Mouse (Mus musculus) cerebellum, adult 2 months (tissue): Measurements from ENCODE around the gene Ssr2. TPM values are rescaled to one million over a fixed set of nuclear protein-coding genes. Genes with fewer than 3 reads are reported as not detected.

Experiments
- DNase-seq, 2 experiments: peaks; one replicate each; pipeline ENCODE4 v3.0.0; 2021
- H3K27ac ChIP-seq: fragments of 200-500 bp; 2 replicates; pipeline ENCODE4 v1.5.1; 2012; ENCODE audit warnings: low read length, control low read depth, inconsistent platforms; ENCODE audit not compliant: insufficient read depth
- H3K27me3 ChIP-seq: fragments of 200-500 bp; 2 replicates; pipeline ENCODE4 v1.6.1; 2012; ENCODE audit warnings: inconsistent platforms, mild to moderate bottlenecking, low read length, moderate library complexity; ENCODE audit not compliant: control insufficient read depth, insufficient read depth
- H3K4me1 ChIP-seq: fragments of 200-500 bp; 2 replicates; pipeline ENCODE4 v1.6.1; 2011; ENCODE audit warnings: low read length; ENCODE audit not compliant: control insufficient read depth, insufficient read depth
- H3K4me3 ChIP-seq: fragments of 200-500 bp; replicated peaks from 2 replicates; pipeline ENCODE3; 2011; ENCODE audit warnings: mild to moderate bottlenecking, low read depth, low read length, control low read depth; ENCODE audit not compliant: insufficient read depth
- CTCF ChIP-seq: fragments of 200-500 bp; IDR thresholded peaks from 2 replicates; pipeline ENCODE4 v1.5.1; 2011; ENCODE audit warnings: low read depth, mild to moderate bottlenecking, control low read depth, low read length, moderate library complexity, borderline replicate concordance; ENCODE audit not compliant: insufficient read depth
- POLR2A ChIP-seq: fragments of 200-500 bp; IDR thresholded peaks from 2 replicates; pipeline ENCODE4 v1.6.1; 2011; ENCODE audit warnings: low read length, control low read depth, borderline replicate concordance; ENCODE audit not compliant: insufficient read depth
- WGBS: fragments of 180-500 bp; shearing (Covaris S2); methylation state at CpG from one replicate; pipeline ENCODE4 v1.1.7; 2018; 5-methylcytosine and 5-hydroxymethylcytosine counted together
- polyA plus RNA-seq: library from polyadenylated mRNA; depleted of rRNA; stranded (reverse); fragments of >200 nt; gene quantifications from 2 replicates; pipeline ENCODE4 v1.2.3, GENCODE M21; 2012

Ssr2 gene
- polyA plus RNA-seq, 1 experiment, result 141 TPM

DNA sequence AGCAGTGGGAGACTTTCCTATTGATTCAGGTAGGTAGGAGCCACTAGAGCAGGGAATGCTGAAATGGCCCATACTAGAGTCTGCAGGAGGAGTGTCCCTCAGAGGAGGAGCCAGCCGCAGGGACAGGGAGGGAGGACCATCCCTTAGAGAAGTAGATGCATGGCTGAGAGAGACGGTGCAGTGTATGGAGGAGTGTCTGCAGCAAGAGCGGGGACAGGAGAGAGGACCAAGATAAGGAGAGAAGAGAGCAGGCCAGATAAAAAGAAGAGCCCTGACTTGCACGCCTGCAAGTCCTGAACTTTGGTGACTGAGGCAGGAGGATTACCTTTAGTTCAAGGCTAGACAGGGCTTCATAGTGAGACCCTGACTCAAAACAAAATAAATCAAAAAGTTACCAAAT, 51.4 kb downstream of the Ssr2 start:
- WGBS, result 52% methylated on average over 4 of the region's 4 CpGs
- no peaks in the 10 kb centered on the region for H3K27me3 ChIP-seq
- peaks cover 59% of the 10 kb centered on the region for H3K4me1 ChIP-seq
- no peak for TF ChIP-seq CTCF
- TF ChIP-seq POLR2A, result no peak
- no peak overlapping the region for H3K4me3 ChIP-seq
- no peak overlapping the region; the same call in 1 of the 2 replicates for H3K27ac ChIP-seq
- no peak for DNase-seq

DNA sequence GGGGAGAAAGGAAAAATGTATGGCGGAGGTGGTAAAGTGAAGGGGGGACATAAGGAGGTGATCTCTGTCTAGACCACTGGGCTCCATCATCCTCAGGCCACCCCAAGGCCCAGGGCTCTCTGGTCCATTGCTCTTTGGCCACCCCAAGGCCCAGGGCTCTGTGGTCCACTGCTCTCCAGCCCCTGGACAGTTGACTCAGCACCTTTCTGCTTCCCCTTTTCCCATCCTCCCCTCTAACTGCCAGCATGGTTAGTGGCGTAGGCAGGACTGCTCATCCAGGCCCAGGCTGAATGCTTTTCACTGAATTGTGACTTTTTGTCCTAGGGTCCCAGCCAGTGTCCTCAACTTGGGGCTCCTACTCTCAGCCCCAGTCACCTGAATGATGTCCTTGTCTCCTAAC, 51.9 kb downstream of the Ssr2 start:
- WGBS, result 61% methylated on average over 2 of the region's 2 CpGs
- DNase-seq, result no peak
- peaks cover 59% of the 10 kb centered on the region for H3K4me1 ChIP-seq
- H3K27ac ChIP-seq, result no peak overlapping the region
- H3K27me3 ChIP-seq, result no peaks in the 10 kb centered on the region
- TF ChIP-seq CTCF, result no peak
- TF ChIP-seq POLR2A, result no peak
- no peak overlapping the region for H3K4me3 ChIP-seq

GRCm38 (mm10) chr3:88628766-88629165, 53.1 kb downstream of the Ssr2 start:
- TF ChIP-seq CTCF (no peak), POLR2A (no peak)
- 59% methylated on average over 4 of the region's 4 CpGs for WGBS
- Histone ChIP-seq H3K27me3 (no peaks in the 10 kb centered on the region), H3K4me3 (no peak overlapping the region), H3K4me1 (peaks cover 59% of the 10 kb centered on the region), H3K27ac (peak overlapping the region; percentile 64)
- no peak for DNase-seq

GRCm38 (mm10) chr3:88629244-88629643, 53.6 kb downstream of the Ssr2 start:
- DNase-seq, result no peak
- whole genome bisulfite sequencing, result 34% methylated on average over 13 of the region's 13 CpGs
- Histone ChIP-seq H3K4me3 (no peak overlapping the region), H3K4me1 (peaks cover 54% of the 10 kb centered on the region), H3K27ac (peak overlapping the region; percentile 64), H3K27me3 (no peaks in the 10 kb centered on the region)
- TF ChIP-seq POLR2A (no peak), CTCF (no peak)

- WGBS, result 30% methylated on average over 9 of the region's 9 CpGs
- DNase-seq, result no peak
- TF ChIP-seq POLR2A (no peak), CTCF (no peak)
- Histone ChIP-seq H3K4me1 (peaks cover 51% of the 10 kb centered on the region), H3K27me3 (no peaks in the 10 kb centered on the region), H3K27ac (no peak overlapping the region), H3K4me3 (no peak overlapping the region)
These were observed 54.3 kb downstream of the Ssr2 start for GRCm38 (mm10) chr3:88630018-88630417.

GRCm38 (mm10) chr3:88630849-88631341, 55.2 kb downstream of the Ssr2 start:
- H3K4me1 ChIP-seq, result peaks cover 42% of the 10 kb centered on the region
- H3K4me3 ChIP-seq, result no peak overlapping the region
- DNase-seq, result no peak
- TF ChIP-seq POLR2A (no peak), CTCF (no peak)
- no peaks in the 10 kb centered on the region for H3K27me3 ChIP-seq
- whole genome bisulfite sequencing, result 12% methylated on average over 6 of the region's 6 CpGs
- H3K27ac ChIP-seq, result no peak overlapping the region

DNA sequence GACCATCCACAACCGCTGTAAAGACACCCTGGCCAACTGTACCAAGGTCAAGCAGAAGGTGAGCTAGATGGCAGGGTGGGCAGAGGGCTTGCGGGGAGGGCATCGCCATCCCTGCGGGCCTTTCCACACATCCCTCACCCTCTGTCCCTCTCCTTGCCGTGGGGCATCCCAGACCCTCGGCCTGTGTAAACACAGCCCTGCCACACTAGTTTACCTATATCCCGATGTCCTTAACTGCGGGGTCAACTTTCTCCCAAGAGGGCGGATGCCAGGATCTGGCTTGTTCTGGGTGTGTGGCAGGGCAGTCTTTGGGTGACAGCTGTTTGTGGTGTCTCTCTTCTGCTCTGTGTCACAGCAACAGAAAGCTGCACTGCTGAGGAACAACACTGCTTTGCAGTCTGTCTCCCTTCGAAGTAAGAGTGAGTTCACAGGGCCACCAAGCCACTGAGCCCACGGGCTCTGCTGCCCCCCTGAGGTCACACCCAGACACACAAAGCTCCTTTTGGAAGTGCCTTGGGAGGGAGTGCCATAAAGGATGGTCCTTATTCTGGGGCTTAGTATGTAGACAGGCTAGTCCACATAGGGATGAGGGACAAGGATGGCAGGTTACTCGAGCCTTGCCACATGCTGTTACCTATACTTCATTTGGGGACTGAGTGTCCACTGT, 56.4 kb downstream of the Ssr2 start:
- no peak overlapping the region for H3K27ac ChIP-seq
- WGBS, result 67% methylated on average over 12 of the region's 12 CpGs

GRCm38 (mm10) chr3:88633056-88633455, 57.4 kb downstream of the Ssr2 start:
- DNase-seq, result no peak
- Histone ChIP-seq H3K27ac (no peak overlapping the region), H3K4me1 (peaks cover 31% of the 10 kb centered on the region), H3K4me3 (no peak overlapping the region), H3K27me3 (no peaks in the 10 kb centered on the region)
- WGBS, result 92% methylated on average over 10 of the region's 10 CpGs
- TF ChIP-seq POLR2A, result no peak
- no peak for TF ChIP-seq CTCF

More for the DNA sequence above, 56.4 kb downstream of the Ssr2 start:
- H3K4me3 ChIP-seq, result no peak overlapping the region
- H3K27me3 ChIP-seq, result no peaks in the 10 kb centered on the region
- TF ChIP-seq POLR2A, result no peak
- peak; percentile 93 for TF ChIP-seq CTCF
- peak; percentile 46 to 53 for DNase-seq
- peaks cover 37% of the 10 kb centered on the region for H3K4me1 ChIP-seq

DNA sequence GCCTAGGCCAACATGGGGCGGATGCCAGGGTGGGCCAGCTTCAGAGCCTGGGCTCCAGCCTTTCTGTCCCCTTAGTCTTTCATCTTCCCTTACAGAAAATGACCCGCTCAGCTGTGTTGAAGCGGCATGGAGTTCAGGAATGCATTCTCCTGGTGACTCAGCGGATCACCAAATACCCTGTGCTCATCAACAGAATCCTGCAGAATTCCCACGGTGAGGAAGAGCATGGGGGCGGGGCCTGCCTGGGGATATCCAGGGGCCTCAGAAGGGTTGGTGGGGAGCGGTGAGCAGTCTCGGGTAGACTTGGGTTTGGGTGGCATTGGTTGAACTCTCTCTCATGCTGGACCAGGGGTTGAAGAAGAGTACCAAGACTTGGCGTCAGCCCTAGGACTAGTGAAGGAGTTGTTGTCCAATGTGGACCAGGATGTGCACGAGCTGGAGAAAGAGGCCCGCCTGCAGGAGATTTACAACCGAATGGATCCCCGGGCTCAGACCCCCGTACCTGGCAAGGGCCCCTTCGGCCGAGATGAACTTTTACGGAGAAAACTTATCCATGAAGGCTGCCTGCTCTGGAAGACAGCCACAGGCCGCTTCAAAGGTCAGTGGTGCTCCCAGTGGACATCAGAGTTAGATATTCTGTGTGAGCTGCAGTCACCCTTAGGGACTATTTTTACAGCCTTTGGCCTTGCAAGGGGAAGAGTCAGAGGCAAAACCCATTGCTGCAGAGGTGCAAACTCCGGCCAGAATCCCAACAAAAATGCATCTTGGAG, 60.0 kb downstream of the Ssr2 start:
- peaks cover 8% of the 10 kb centered on the region; the same call in 1 of the 2 replicates for H3K4me1 ChIP-seq
- 90% methylated on average over 19 of the region's 19 CpGs for WGBS
- H3K4me3 ChIP-seq, result no peak overlapping the region
- H3K27ac ChIP-seq, result no peak overlapping the region
- DNase-seq, result no peak
- H3K27me3 ChIP-seq, result no peaks in the 10 kb centered on the region
- no peak for TF ChIP-seq POLR2A
- TF ChIP-seq CTCF, result no peak
